Mouse (Mus musculus) layer of hippocampus, adult 11-12 months (tissue): ENCODE measurements around the gene Cpsf4l.

ENCODE experiments used
- DNase-seq: peaks from one replicate; pipeline ENCODE4 v3.0.0; 2022; ENCODE audit warnings: low spot score

The Cpsf4l gene

DNA sequence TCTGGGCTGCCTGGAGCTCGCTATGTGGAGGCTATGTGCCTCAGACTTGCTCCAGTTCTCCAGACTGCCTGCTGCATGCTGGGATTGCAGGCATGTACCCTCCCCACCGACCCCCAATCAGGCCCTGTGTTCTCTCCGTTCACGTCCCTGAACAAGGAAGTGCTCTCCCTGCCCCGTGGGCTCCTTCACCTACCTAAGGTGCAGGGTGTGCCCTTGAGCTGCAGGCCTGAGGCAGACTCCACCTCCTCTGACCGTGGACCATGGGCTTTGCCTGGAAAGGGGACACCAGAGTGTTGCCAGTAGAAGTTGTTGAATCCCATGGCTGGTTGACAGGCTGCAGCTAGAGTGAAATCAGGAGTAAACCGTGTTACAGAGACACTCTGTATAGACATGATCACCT is 10.2 kb downstream of the Cpsf4l start:
- no peak for DNase-seq

DNA sequence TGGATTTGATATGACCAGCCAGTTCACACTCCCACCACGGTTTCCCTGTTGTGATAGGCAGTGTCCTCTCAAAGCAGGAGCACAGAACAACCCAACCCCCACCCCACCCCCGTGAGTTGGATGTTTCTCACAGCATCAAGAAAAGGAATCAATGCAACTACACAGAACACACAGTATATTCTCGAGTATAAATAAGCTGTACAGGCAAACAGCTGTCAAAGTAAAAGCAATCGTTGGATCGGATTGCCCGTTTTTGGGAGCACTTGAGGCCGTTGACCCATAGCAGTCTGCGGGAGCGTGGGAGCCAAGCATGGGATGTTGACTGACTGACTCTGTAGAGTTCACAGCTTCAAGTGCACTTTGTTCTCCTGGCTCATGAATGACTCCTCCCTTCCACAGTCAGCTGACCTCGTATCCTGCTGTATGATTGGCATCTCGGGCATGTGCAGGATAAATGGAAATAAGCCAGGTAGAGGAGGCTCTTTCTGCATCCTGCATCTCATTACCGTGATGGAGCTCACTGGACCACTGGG is 11.7 kb downstream of the Cpsf4l start:
- no peak for DNase-seq

DNA sequence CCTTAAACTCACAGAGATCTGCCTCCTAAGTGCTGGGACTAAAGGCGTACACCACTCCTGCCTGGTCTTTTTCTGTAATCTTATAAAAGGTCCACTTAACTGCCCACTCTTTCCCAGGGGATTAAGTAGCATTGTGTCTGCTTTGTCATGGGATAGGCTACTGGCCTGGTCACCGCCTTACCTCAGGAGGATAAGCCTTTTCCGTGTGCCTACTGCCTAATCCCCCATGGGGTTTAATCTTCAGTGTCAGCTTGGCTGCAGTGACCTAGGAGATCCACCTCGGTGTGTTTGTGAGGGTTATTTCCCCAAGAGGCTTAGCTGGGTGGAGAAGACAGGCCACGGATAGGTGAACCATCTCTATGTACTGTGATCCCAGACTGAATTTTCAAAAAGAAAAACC is 12.2 kb downstream of the Cpsf4l start:
- DNase-seq, result no peak

DNA sequence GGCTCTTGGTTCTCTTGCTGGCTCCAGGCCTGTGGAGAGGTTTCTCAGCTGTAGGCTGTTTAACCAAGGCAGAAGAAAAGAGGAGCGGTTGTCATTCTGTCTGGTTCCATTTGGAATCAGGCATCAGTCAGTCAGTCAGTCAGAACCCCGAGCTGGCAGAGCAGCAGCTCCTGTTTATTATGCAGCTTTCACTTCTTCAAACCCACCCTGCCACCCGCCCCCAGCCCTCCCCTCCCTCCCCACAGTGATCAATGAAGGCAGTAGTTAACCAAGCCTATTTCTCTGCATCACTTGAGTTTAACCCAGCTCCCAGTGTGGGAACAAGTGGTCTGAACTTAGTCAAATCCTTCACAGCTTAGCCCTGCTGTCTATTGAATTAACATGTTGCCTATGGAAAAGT is 18.0 kb downstream of the Cpsf4l start:
- DNase-seq, result no peak

DNA sequence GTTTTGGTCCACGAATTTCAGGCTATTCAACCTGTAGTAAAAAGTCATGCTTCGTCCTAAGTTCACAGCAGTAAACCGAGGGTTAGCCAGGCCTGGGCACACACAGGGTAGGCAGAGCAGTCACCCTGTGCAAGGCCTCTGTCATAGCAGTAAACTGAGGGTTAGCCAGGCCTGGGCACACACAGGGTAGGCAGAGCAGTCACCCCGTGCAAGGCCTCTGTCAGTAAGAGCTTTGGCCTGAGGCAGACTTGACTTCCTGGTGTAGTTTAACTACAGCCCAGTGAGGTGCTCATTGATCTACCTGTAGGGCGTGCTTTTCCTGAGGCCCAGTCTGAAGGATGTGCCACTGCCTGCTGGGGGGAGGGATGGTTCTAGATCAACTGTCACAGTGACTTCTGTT is 18.5 kb downstream of the Cpsf4l start:
- DNase-seq, result no peak

DNA sequence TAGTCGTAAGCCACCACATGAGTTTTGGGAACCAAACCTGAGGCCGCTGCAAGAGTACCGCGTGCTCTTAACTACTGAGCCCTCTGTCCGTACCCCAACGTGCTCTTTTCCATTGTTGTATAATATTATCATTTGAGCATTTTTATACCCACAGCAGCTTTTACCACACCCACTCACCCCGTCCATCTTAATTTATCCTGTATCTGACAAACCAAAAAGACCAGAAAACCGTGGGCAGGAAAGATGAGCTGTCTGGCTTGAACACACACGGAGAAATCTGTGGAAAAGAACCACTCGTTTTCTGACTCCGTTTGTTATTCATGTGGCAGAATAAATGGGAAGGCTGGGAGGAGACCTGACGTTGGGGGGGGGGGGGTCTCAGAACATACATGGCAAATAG is 19.3 kb downstream of the Cpsf4l start:
- peak; percentile 39 for DNase-seq

DNA sequence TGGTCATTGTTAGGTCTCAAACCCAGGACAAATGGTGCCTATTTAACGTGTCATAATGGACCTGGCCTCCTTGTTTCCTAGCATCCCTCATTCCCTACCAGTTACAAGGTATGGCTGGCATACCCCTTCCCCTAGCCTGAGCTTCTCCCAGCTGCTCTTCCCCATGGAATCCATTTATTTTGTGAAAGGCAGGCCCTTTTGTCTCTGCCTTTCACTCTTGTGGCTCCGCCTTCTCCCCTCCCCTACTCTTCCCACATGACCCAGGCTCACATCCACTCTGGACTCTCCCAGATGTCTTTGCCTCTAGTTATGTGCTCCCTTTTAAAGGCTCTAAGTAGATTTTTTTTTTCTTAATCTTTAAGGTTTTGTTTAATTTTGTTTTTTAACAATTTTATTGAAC is 22.8 kb downstream of the Cpsf4l start:
- DNase-seq, result no peak

DNA sequence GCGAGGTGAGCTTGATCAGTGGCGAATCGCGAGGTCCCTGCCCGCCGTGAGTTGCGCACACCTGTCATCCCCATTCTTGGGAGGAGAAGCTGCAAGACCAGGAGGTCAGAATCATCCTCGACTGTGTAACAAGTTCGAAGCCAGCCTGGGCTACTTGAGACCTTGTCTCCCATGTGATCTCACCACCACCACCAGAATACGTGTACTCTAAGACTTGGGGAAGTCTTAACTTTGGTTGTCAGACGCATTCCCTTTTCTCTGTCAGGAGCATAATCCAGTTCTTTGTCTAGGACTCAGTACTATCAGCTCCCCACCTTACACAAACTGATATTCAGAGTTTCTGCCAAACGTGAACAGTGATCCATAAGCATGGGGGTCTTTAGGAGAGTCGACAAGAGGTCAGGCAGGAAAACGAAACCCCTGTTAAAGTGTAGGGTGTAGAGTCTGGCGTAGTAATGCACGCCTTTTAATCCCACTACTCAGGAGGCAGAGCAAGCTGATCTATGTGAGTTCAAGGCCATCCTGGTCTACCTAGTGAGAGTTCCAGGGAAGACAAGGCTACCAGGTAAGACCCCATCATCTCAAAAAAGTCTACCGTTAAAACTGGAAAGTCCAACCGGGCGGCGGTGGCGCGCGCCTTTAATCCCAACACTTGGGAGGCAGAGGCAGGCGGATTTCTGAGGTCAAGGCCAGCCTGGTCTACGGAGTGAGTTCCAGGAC is 24.9 kb downstream of the Cpsf4l start:
- DNase-seq, result no peak

DNA sequence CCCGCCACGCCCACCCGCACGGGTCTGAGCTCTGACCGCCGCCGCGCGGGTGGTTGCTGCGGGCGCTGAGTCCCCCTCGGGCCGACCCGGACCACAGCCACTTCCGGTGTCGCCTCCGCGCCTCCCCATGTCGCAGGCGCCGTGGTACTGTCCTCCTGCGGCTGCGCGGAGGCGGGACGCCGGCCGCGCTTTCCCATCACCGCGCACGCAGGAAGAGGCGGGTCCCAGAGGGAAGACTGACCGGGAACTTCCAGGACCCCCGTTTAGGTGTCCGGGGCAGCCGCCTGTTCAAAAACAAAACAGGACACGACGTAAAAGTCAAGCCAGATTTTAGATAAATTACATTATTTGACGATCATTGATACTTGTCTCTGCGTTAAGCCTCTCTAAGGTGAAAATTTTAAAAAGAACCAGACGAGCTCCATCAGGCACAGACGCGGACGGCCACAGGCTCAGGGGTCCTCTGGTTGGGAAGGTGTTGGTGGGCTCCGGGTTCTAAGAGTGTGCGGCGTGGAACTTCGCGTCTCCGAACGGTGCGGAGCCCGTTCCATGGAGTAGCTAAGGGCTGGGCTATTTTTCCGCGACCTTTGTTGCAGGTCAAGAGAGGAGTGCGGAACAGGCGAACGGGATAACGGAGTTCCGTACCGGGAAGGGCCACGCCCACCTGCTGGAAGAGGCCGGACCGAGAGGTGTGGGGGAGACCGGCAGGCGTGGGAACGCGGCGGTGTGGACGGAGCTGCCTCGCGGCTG is 25.7 kb downstream of the Cpsf4l start, which contains the start of the genes Fam104a and D11Wsu47e:
Gene Fam104a, minus strand, starts transcription at position 199 of the 750 bp plus-strand sequence.
Gene D11Wsu47e, plus strand, starts transcription at position 456 of the 750 bp plus-strand sequence.
- peak; percentile 95 for DNase-seq

DNA sequence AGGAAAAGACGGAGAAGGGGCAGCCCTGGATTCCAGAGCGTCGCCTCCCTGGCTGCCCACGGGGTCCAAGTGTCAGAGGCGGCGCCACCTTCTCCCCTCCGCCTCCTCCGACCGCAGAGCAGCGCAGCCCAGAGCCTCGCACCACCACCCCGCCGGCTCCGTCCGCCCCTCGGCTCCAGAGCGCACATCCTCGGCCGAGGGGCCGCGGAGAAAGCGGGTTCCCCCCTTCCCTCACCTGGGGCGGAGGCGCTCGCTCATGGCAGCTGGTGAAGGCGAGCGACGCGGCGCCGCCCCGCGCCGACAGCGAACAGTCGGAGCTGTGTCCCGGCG is 26.2 kb downstream of the Cpsf4l start:
- no peak for DNase-seq

DNA sequence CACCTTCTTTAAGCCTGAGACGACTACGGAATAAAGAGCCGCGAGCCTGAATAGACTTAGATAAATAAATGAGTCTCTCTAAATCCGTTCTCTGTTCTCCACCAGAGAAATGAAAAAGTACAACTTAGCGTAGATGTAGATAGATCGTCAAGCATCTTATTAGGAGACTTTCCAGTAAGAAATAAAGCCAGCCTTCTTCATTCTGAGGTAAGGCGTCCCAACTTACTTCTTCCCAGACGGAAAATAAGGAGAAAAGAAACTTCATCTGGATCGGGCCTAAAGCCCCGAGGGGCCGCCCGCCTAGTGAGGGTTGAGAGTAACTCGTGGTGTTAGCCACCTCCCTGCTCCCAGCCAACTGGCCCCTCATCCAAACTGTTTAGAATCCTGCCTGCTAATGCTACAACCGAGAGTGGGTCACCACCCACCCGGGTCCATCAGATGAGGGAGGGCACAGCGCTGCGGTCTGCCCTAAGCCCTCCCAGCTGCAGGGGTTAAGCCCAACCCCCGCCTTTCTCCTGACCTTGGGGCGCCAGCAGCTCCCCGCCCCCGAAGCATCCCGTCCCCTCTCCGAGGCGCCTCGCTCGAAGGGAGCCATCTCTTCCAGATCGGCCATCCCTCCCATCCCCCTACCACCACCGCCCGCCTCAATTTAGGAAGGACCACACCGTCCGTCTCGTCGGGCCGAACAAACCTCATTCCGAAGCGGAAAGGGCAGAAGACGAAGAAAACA is 26.8 kb downstream of the Cpsf4l start:
- DNase-seq, result peak; percentile 41

DNA sequence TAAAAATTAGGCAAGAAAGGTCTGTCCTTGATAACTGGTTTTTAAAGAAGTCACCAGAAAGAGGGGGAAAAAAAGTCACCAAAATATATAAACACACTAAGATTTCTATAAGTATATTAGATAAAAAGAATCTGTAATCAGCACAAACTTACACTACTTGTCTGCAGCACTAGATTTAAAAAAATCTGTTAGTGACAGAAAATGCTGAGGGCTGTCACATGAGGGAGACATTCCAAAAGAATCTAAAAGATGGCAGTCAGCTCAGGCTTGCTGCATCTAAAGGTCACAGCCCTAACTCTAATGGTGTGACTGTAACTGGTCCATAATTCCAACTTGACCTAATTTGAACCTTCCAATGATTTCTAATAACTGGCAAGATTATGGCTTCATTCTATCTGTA is 27.8 kb downstream of the Cpsf4l start:
- no peak for DNase-seq

DNA sequence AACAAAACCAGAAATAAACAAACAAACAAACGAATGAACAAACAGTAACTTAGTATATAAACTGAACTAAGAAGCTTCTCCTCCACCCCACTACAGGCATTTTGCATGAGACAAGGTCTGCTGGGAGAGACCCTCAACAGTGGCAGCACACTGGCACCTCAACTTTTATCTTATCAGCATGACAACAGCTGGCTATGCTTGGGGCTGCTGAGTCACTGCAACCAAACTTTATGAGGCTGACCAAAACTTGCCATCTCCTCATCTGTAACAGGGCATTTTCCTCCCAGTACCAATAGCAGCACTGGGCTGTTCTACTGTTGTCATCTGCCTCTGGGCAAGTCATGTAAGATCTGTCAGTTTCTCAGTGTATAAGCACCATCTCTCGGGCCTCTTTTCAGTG is 28.9 kb downstream of the Cpsf4l start:
- DNase-seq, result no peak

DNA sequence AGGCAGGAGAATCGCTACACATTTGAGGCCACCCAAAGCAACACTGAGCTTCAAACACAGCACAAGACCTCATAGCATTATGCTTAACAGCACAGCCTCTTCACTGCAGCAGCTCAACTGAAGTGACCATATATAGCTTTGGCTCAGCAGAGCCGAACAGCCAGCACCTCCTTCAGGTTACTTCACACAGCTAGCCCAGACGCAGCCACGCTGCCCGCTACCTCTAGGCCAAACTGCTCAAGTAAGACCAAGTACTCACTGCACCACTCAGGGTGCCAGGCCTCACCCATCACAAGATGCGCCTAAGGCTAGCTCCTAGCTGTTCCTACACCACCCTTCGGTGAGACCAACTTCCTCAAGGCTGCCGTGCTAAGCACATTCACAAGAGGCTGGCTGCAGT is 31.4 kb downstream of the Cpsf4l start:
- DNase-seq, result no peak

DNA sequence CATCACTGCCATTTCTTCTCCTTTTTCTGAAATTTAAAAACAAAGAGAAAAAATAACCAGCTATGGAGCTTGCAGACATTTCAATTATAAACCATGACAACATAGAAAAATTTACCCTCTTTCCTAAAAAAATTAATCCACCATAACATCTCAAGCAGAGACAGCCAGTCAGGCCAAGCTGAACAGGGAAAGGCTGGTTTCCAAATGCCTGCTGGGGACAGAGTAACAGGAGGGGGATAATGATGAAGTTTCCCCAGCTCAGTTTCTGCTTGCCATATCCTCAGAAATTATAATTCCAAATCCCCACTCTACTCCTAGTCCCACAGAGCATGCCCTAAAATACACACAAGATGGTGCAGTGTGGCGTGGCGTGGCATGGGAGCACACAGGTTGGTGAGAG is 32.4 kb downstream of the Cpsf4l start:
- DNase-seq, result no peak

DNA sequence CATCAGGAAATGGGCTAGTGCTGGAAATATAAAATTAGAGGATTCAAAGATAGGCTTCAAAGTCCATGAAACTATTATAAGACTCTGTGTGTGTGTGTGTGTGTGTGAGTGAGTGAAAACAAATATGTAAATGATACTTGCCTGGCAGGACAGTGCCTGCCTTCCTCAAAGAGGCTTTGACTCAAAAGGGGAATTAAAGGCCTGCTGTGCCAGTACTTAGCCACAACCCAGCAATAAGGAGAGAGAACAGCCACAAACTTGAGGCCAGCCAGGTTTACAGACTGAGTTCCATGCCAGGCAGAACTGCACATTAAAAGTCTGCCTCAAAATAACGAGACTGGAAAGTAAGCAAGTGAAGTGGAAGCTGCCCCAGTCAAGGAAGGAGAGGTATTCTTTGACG is 33.0 kb downstream of the Cpsf4l start:
- DNase-seq, result no peak

DNA sequence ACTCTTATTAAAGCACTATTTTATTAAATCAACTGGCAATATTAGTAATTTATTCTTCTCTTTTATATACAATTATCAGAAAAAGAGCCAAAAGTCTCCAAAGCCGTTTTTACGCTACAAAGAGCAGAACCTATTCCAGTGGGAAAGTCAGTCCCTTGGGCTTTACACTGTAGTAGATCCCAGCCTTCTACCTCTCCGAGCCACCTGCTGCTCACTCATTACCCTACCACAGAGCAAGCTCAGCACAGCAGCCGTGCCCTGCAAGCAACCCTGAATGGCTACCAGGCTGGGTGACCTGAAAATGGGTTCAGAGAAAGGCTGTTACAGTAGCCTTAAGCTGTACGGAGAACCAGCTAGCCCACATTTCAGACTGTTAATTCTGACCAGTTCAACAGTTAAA is 35.2 kb downstream of the Cpsf4l start:
- DNase-seq, result no peak

DNA sequence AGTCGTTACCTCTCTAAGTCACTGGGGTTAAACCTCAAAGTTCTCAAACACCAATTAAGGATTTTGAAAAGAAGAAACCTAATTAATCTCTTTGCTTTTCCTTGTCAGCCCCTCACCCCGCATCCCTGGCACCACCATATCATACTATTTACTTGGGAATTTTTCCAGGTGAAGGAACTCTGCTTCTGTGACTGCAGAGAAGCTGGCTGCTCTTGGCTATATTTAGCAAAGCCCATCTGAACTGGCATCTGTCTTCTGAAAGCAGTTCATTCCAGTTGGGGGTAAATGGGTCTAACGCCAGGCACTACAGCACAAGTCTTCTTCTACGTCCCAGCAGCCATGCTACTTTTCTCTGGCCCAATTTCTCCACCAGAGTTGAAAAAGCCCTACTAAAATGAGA is 36.2 kb downstream of the Cpsf4l start:
- no peak for DNase-seq

DNA sequence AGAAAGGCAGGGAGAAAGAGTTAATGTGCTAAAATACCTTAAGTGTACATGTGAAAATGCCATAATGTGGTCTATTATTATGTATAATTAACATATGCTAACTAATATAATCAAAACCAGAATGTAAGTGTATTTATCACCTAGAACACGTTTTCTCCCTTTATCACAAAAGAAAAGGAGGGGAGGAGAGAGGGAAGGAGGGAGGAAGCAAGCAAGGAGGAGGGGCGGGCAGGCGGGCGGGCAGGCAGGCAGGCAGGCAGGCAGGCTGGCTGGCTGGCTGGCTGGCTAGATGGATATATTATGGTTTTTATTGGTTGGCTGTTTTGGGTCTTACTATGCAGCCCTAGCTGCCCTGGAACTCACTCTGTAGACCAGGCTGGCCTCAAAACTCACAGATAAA is 40.1 kb downstream of the Cpsf4l start:
- no peak for DNase-seq

DNA sequence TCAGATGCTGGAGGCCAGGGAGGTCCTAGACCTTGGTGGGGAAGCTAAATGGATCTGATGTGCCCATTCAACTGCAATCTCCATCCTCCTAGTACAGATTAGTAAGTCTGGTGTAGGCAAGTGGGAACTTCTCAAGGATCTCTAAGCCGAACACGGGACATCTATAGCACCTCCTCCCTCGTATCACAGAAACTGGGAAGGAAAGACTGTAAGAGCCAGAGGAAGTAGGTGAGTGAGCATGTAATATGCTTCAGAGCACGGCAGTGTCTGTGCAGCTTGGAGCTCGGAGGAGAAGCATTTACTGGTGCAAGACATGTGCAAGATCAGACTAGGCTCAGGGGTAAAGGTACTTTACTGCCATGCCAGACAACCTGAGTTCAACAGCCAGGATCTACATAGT is 41.0 kb downstream of the Cpsf4l start:
- DNase-seq, result no peak

DNA sequence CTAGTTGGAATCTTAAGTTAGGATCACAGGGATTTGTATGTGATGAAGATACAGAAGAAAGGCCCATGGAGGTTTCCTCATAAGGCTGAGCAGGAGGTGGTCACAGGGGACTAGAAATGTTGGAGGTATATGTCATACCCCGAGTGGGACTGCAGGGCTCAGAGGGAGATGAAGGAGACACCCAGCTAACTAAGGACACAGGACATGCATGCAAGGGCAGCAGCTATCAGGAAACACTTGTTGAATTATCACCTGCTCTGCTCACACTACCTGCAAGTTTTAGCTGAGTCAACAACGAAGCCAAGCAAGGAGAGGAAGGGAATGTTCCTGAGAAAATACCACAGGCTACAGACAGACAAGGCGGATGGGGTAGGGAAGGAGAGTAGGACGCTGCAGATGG is 42.1 kb downstream of the Cpsf4l start:
- no peak for DNase-seq

DNA sequence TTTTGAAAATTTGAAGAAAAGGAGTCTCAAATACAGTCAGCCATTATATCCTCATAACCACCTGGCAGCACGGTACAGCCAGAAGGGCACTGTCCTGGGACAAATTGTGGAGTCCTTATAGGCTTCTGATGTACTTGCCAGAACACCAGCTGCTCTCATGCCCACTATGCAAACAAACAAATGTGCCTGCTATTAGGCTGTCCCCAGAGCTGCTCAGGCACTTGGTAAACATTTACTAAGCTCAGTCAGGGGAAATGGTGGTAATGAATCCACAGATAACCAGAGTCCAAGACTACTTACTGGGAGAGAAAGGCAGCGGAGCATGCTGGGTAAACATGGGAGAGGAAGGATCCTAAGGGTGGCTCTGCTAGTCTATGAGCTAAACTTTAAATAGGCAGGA is 42.7 kb downstream of the Cpsf4l start:
- DNase-seq, result no peak

DNA sequence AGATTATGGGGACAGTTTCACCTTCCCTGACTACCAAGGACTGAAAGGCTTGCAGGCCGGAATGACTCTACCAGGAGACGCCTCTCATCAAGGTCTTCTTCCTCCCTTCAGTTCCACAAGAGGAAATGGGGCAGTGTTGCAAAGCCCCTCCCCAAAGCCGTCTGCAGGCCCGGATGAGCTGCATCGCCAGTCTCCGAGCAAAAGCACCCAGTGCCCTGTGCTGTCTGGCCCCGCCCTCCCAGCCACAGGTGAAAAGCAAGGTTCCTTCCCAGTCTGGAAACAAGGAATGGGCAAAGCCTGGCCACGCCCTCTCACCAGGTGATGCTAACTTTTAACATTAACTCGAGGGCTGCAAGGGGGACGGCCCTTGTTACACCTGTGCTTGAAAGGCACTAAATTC is 43.2 kb downstream of the Cpsf4l start:
- no peak for DNase-seq
